Mouse (Mus musculus): ENCODE measurements around the gene Rraga.

- peak; percentile 70 to 83 for TF ChIP-seq CTCF (conservative IDR thresholded peaks at IDR 0.05 in 1 of 2, IDR thresholded peaks at IDR 0.05 in 1 of 2; ENCODE audit: low read depth in 2 of 2, low read length in 2 of 2)
- TF ChIP-seq MYC (IDR thresholded peaks at IDR 0.05; ENCODE audit: low read depth, low read length), result no peak
- TF ChIP-seq POLR2A (IDR thresholded peaks at IDR 0.05; ENCODE audit: low read depth, low read length), result no peak
- no peak for TF ChIP-seq HCFC1 (IDR thresholded peaks at IDR 0.05; ENCODE audit: low read depth, low read length)
- TF ChIP-seq MAX (IDR thresholded peaks at IDR 0.05; ENCODE audit: low read length), result no peak
These were observed 37.5 kb upstream of the Rraga start for GRCm38 (mm10) chr4:86537972-86538371.

Measured in CH12.LX (cell line).